Mouse (Mus musculus): ENCODE results near the gene Olfr855. TPM values are rescaled to one million over a fixed set of nuclear protein-coding genes. Genes with fewer than 3 reads are reported as not detected.

Gene Olfr855
- total RNA-seq (2021): not detected
- long read RNA-seq, experiment 1: 0 reads
- long read RNA-seq, experiment 2: 0 reads

GRCm38 (mm10) chr9:19582317-19582716 lies at the start of gene Olfr855:
Gene Olfr855, plus strand, starts transcription at chr9:19582617.
- H3K4me3 ChIP-seq: no peak within 1 kb of the TSS
- intact Hi-C loops (cut with DNase I): no loop called here
- no peak for DNase-seq (ENCODE audit: extremely low spot score in 1 of 2, low spot score in 2 of 2)
- no peak within 1 kb of the TSS for H3K27ac ChIP-seq
- no peak for TF ChIP-seq CTCF (IDR thresholded peaks at IDR 0.05)

DNA sequence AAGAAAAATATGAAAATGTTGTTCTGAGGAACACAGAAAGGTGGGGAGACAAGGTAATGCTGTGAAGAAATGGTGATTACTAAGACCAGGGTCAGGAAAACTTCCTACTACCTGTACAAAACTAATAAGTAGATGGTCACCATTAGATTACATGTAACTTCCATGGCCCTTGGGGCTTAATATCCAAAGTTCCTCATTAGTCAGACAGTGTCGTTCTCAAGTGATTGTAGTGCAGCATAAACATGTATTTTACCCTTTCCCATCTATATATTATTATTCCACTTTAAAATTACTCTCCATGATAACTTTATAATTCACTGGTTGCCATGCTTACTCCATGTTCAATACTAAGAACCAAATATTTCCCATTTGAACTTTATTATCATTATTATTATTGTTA lies 41.4 kb upstream of the Olfr855 start, which contains the start of gene Olfr853:
Olfr853 (minus strand) TSS at position 101 of the 400 bp plus-strand sequence.
- Histone ChIP-seq H3K27ac (no peak within 1 kb of the TSS), H3K4me3 (no peak within 1 kb of the TSS)
- no peak for TF ChIP-seq CTCF (IDR thresholded peaks at IDR 0.05)
- intact Hi-C loops (cut with DNase I): no loop called here
- DNase-seq (ENCODE audit: extremely low spot score in 1 of 2, low spot score in 2 of 2): no peak

DNA sequence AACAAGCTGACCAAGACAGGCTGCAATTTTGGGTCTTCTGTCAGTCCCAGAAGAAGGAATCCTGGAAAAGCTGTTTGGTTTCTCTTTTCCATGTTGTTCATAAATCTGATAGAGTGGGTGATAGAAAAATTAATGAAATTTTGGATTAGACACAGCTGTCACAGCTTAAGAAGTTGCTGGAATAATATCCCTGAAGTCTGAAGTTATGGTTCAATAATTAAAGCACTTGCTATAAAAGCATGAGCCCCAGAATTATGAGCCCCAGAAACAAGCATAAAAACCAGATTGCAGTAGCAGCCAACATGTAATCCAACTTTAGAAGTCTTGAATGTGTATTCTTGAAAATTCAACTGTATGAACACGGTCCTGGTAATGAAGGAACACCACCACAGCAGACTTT lies 15.1 kb upstream of the Olfr855 start, which contains the start of gene Olfr854:
Olfr854 (minus strand) TSS at position 101 of the 400 bp plus-strand sequence.
- no peak for TF ChIP-seq CTCF (IDR thresholded peaks at IDR 0.05)
- intact Hi-C loops (cut with DNase I): no loop called here
- H3K4me3 ChIP-seq: no peak within 1 kb of the TSS
- H3K27ac ChIP-seq: no peak within 1 kb of the TSS
- no peak for DNase-seq (ENCODE audit: extremely low spot score in 1 of 2, low spot score in 2 of 2)

GRCm38 (mm10) chr9:19621297-19621696 lies 38.9 kb downstream of the Olfr855 start:
- intact Hi-C loops (cut with DNase I): loop anchor here (5.0 to 10.0 kb wide), 2 partner anchors 961 to 1326 kb away; partner anchors contain the start of genes Chordc1 and Zfp846
- H3K27ac ChIP-seq: no peak overlapping the region
- TF ChIP-seq CTCF (IDR thresholded peaks at IDR 0.05): no peak
- H3K4me3 ChIP-seq: no peak overlapping the region
- DNase-seq (ENCODE audit: extremely low spot score in 1 of 2, low spot score in 2 of 2): no peak

- H3K4me3 ChIP-seq: peak within 1 kb of the TSS; percentile 71
- peak within 1 kb of the TSS; percentile 71 for H3K27ac ChIP-seq
- TF ChIP-seq CTCF (IDR thresholded peaks at IDR 0.05): no peak
- DNase-seq (ENCODE audit: extremely low spot score in 1 of 2, low spot score in 2 of 2): peak; percentile 75 to 89
- intact Hi-C loops (cut with DNase I): loop anchor here (5.0 to 10.0 kb wide), 2 partner anchors 960 to 1327 kb away; partner anchors contain the start of genes Chordc1 and Zfp846
These were observed 39.7 kb downstream of the Olfr855 start, which contains the start of gene Zfp317 for GRCm38 (mm10) chr9:19621843-19622822. Gene Zfp317, plus strand, starts transcription at chr9:19622102.

GRCm38 (mm10) chr9:19629574-19629973 lies 47.2 kb downstream of the Olfr855 start:
- Histone ChIP-seq H3K27ac (no peak overlapping the region), H3K4me3 (no peak overlapping the region)
- DNase-seq (ENCODE audit: extremely low spot score in 1 of 2, low spot score in 2 of 2): no peak
- intact Hi-C loops (cut with DNase I): loop anchor here (10.0 kb wide), 1 partner anchor 1335 kb away; the partner anchor contains the start of gene Chordc1
- TF ChIP-seq CTCF (IDR thresholded peaks at IDR 0.05): no peak

Other genes with a start within 250 kb of the Olfr855 start
- gene Olfr845, start 246.2 kb upstream of the Olfr855 start, total RNA-seq (2021): not detected
- gene Olfr846, start 218.6 kb upstream of the Olfr855 start, total RNA-seq (2021): not detected
- gene Olfr847, start 203.9 kb upstream of the Olfr855 start, total RNA-seq (2021): not detected
- gene Olfr849, start 142.4 kb upstream of the Olfr855 start, total RNA-seq (2021): not detected
- not detected for gene Olfr850, start 104.4 kb upstream of the Olfr855 start, total RNA-seq (2021)
- gene Olfr851, start 89.3 kb upstream of the Olfr855 start, total RNA-seq (2021): not detected
- not detected for gene Olfr853, start 41.5 kb upstream of the Olfr855 start, total RNA-seq (2021)
- not detected for gene Olfr854, start 15.2 kb upstream of the Olfr855 start, total RNA-seq (2021)
- gene Zfp317, start 39.5 kb downstream of the Olfr855 start, total RNA-seq (2021): 10 to 100 TPM; 19.1 to 23.6 TPM
- gene Olfr857, start 126.8 kb downstream of the Olfr855 start, total RNA-seq (2021): not detected
- not detected for gene Olfr58, start 197.7 kb downstream of the Olfr855 start, total RNA-seq (2021)
- gene Olfr859, start 222.3 kb downstream of the Olfr855 start, total RNA-seq (2021): not detected

Measured in left cerebral cortex, adult 2 months (tissue).